Mouse (Mus musculus): Measurements from ENCODE around the gene Zdhhc22.

- TF ChIP-seq CTCF (IDR thresholded peaks at IDR 0.05; ENCODE audit: low read depth) (no peak), EP300 (IDR thresholded peaks at IDR 0.05; ENCODE audit: low read depth) (no peak)
Measured at GRCm38 (mm10) chr12:86935692-86936282, 54.4 kb downstream of the Zdhhc22 start.

Measured in heart, postnatal 0 days (tissue).